9 mouse cellular contexts compared by ENCODE assay signal in genomic region chr10:81289278-81289677, GRCm38 (mm10). TPM values are rescaled to one million over a fixed set of nuclear protein-coding genes. Genes with fewer than 3 reads are reported as not detected.
DNase-seq lines count a peak whose midpoint lies in the region; ATAC-seq lines count a peak whose summit lies in the region.
"Had no signal": no experiment of that assay in that cellular context is flagged by ENCODE, and none has a peak within 500 bp of the region (broad histone marks: within the 10 kb centered on the region; RNA-seq: fewer than 3 reads in every experiment).

No protein-coding gene starts in this region.

- peaks cover 60% of the 10 kb centered on the region for H3K4me1 ChIP-seq in liver, embryonic 16.5 days (ENCODE audit: control insufficient read depth, low read depth, low read length)

- H3K9me3 ChIP-seq in liver, embryonic 16.5 days (replicated peaks; ENCODE audit: control insufficient read depth, low read length): no peaks in the 10 kb centered on the region

- no peak overlapping the region for H3K4me3 ChIP-seq in liver, embryonic 16.5 days (ENCODE audit: low read depth, low read length)

- 7% methylated on average over 7 of the region's 7 CpGs for WGBS in liver, embryonic 16.5 days (ENCODE audit: insufficient replicate concordance)

- no peak overlapping the region for H3K9ac ChIP-seq in liver, embryonic 16.5 days (ENCODE audit: low read depth, low read length)

- no peak for ATAC-seq in liver, embryonic 16.5 days (ENCODE audit: low read depth)
- ATAC-seq in monocyte, adult 5-6 weeks (replicated peaks; ENCODE audit: insufficient number of reproducible peaks, low FRiP score, low TSS enrichment, poor library complexity, severe bottlenecking): no peak

- H3K27ac ChIP-seq in liver, embryonic 16.5 days (ENCODE audit: low read length): no peak overlapping the region

- intact Hi-C loops in left cerebral cortex, postnatal 14 days (cut with DNase I): loop anchor here (5.0 kb wide), 2 partner anchors 58 to 163 kb away; no protein-coding TSS in a partner anchor
- intact Hi-C loops in heart, postnatal 14 days (cut with DNase I): loop anchor here (1.0 to 2.0 kb wide), 3 partner anchors 16 to 162 kb away; partner anchors contain the start of gene Gipc3

- no peaks in the 10 kb centered on the region for H3K36me3 ChIP-seq in liver, embryonic 16.5 days (ENCODE audit: control insufficient read depth, insufficient read depth)

- H3K4me2 ChIP-seq in liver, embryonic 16.5 days (ENCODE audit: low read depth, low read length): peak overlapping the region; percentile 8; the same call in 1 of the 2 replicates

- peak; percentile 68 to 76 for DNase-seq in left cerebral cortex, postnatal 14 days (ENCODE audit: low spot score in 2 of 2)
- no peak for DNase-seq in left cerebral cortex, adult 11 months (ENCODE audit: low spot score)
- DNase-seq in Muller cell, postnatal 12 days (ENCODE audit: inconsistent ontology term): peak; percentile 58
- peak; percentile 77 for DNase-seq in cerebellum, adult 9-11 months
- DNase-seq in heart, postnatal 14 days: peak; percentile 75 to 77
- DNase-seq in skeletal muscle tissue, adult 2 months (ENCODE audit: low read depth, low spot score): peak; percentile 57

- H3K27me3 ChIP-seq in liver, embryonic 16.5 days (ENCODE audit: control insufficient read depth, insufficient read depth, low read depth, low read length): peaks cover 17% of the 10 kb centered on the region

RNA-seq across cellular contexts. Expression of gene Tjp3, which starts 2.1 kb away (rescaled TPM):
- total RNA-seq in left cerebral cortex, postnatal 14 days (2021): under 1 TPM; 0.15 to 0.47 TPM
- total RNA-seq in heart, postnatal 14 days (2021): under 1 TPM; 0.14 to 0.34 TPM
- polyA plus RNA-seq in liver, embryonic 16.5 days (2015; fragmentation: Nextera tagmentation; extraction: Ambion mirVana): 0.82 and 1.4 TPM in 2 replicates
- total RNA-seq in monocyte, adult 5-6 weeks (2017): 2.6 to 8.9 TPM (median 3.0 TPM) in 3 replicates
- total RNA-seq: gastrocnemius, adult 8-10 months had no signal

RNA-seq across cellular contexts. Expression of gene Pip5k1c, which starts 3.5 kb away (rescaled TPM):
- 100 to 1,000 TPM; 391 to 396 TPM for total RNA-seq in left cerebral cortex, postnatal 14 days (2021)
- total RNA-seq in heart, postnatal 14 days (2021): 10 to 100 TPM; 34.8 to 36.7 TPM
- polyA plus RNA-seq in liver, embryonic 16.5 days (2015; fragmentation: Nextera tagmentation; extraction: Ambion mirVana): 13.9 and 14.7 TPM in 2 replicates
- total RNA-seq in monocyte, adult 5-6 weeks (2017): 47.3 to 69.4 TPM (median 50.3 TPM) in 3 replicates

RNA-seq across cellular contexts. Expression of gene Apba3, which starts 22.5 kb away (rescaled TPM):
- total RNA-seq in left cerebral cortex, postnatal 14 days (2021): 10 to 100 TPM; 34.8 to 35.8 TPM
- 10 to 100 TPM; 85.5 to 97.2 TPM for total RNA-seq in heart, postnatal 14 days (2021)
- 24.2 and 26.3 TPM in 2 replicates for polyA plus RNA-seq in liver, embryonic 16.5 days (2015; fragmentation: Nextera tagmentation; extraction: Ambion mirVana)
- total RNA-seq in monocyte, adult 5-6 weeks (2017): 8.9 to 13.4 TPM (median 11.5 TPM) in 3 replicates

RNA-seq across cellular contexts. Expression of gene Mrpl54, which starts 22.5 kb away (rescaled TPM):
- total RNA-seq in left cerebral cortex, postnatal 14 days (2021): 10 to 100 TPM; 39.0 to 41.4 TPM
- 10 to 100 TPM; 83.0 to 96.2 TPM for total RNA-seq in heart, postnatal 14 days (2021)
- 80.0 and 88.1 TPM in 2 replicates for polyA plus RNA-seq in liver, embryonic 16.5 days (2015; fragmentation: Nextera tagmentation; extraction: Ambion mirVana)
- 77.4 to 89.3 TPM (median 78.0 TPM) in 3 replicates for total RNA-seq in monocyte, adult 5-6 weeks (2017)

RNA-seq across cellular contexts. Expression of gene Cactin, which starts 31.6 kb away (rescaled TPM):
- 10 to 100 TPM; 25.1 to 27.2 TPM for total RNA-seq in left cerebral cortex, postnatal 14 days (2021)
- total RNA-seq in heart, postnatal 14 days (2021): 10 to 100 TPM; 15.6 to 17.8 TPM
- polyA plus RNA-seq in liver, embryonic 16.5 days (2015; fragmentation: Nextera tagmentation; extraction: Ambion mirVana): 18.4 and 18.7 TPM in 2 replicates
- total RNA-seq in monocyte, adult 5-6 weeks (2017): 24.5 to 34.3 TPM (median 25.5 TPM) in 3 replicates
